Mouse (Mus musculus): Measurements from ENCODE around the gene Isca2.

The Isca2 gene
- long read RNA-seq, experiment 1, transcript Isca2-209 (2 exons, 843 nt): minor isoform, 5 of 41 reads
- long read RNA-seq, experiment 1, transcript Isca2-203 (3 exons, 485 nt): major isoform, 10 of 41 reads
- long read RNA-seq, experiment 1, transcript Isca2-201 (4 exons, 883 nt): major isoform, 10 of 41 reads
- long read RNA-seq, experiment 1, transcript Isca2-208 (4 exons, 727 nt): minor isoform, 6 of 41 reads
- long read RNA-seq, experiment 1, partial matches to known transcripts: 1 of 41 reads
- long read RNA-seq, experiment 1, other reads (novel, unspliced or antisense): 1 of 41 reads
- long read RNA-seq, experiment 2, transcript Isca2-209 (2 exons, 843 nt): minor isoform, 7 of 48 reads
- long read RNA-seq, experiment 2, transcript Isca2-201 (4 exons, 883 nt): major isoform, 14 of 48 reads
- long read RNA-seq, experiment 2, transcript Isca2-206 (3 exons, 374 nt): minor isoform, 9 of 48 reads
- long read RNA-seq, experiment 2, transcript Isca2-203 (3 exons, 485 nt): minor isoform, 6 of 48 reads
- long read RNA-seq, experiment 2, partial matches to known transcripts: 1 of 48 reads
- long read RNA-seq, experiment 2, other reads (novel, unspliced or antisense): 1 of 48 reads

DNA sequence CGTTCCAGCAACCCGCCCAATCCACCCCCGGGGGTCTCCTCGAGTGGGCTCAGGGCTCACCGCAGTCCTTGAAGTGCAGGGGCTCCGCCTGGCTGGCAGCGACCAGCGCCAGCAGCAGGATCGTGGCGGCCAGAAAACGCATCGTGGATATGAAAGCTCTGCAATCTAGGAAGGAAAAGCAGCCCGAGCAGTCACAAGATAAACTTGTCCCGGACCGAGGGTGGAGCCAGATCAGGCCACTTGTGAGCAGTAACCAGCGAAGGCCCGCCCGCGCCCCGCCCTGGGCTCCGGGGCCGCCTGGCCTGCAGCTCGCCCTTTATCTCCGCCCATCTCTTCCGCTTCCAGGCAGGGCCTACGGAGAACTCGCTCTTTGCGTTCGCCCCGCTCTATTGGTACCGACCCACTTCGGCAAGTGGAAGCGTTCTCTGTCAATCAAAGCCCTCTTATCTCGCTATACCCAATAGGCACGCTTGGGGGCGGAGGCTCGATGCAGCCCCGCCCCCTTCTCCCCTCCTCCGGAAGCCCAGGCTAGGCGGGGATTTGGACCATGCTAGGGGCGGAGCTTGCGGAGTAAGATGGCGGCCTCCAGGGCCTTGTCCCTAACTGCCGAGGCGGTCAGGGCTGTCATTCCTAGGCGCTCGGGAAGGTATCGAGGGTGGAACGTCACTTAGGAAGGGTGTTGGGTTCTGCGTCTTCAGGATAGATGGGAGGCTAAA lies at the start of gene Isca2, which contains the start of gene Npc2:
TSS of gene Isca2 (plus strand) at position 526 of the 716 bp plus-strand sequence.
TSS of gene Npc2 (minus strand) at position 427 of the 716 bp plus-strand sequence.
- intact Hi-C loops (cut with DNase I): no loop called here

DNA sequence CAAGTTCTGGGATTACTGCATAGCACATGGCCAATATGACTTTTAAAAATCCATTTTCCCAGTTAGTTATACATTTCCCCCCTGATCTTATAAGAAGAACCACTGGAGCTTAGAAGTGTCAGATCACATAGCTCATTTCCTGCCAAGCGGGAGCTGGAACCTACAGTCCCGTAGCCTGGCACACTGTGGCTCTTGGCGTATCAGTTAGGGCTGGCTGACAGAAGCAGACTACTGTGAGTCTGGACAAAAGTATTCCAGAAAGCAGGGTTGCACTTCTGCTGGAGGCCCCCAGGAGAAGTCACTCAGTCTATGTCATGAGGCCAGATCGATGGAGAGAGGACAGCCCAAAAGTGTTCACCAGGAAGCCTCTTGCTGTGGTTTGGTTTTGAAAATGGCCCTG lies 46.7 kb upstream of the Isca2 start:
- intact Hi-C loops (cut with DNase I): no loop called here

DNA sequence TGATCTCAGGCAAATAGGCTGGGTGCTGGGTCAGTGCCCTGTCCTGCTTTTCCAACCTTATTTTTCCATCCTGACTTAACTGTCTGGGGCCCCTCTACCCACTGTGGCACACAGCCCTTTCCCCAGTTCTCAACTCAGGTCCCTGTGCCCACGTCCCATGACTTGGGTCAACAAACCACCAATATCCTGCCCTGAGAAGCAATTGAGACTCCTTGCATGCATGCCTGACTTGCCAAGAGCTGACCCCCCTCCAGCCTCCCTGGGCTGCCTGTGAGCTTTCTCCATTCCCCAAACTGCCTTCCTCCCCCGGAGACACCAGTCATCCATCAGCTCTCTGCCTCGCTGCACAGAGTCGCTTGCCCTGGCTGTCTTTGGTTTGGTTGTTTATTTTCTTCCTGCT lies 46.1 kb upstream of the Isca2 start:
- intact Hi-C loops (cut with DNase I): no loop called here

DNA sequence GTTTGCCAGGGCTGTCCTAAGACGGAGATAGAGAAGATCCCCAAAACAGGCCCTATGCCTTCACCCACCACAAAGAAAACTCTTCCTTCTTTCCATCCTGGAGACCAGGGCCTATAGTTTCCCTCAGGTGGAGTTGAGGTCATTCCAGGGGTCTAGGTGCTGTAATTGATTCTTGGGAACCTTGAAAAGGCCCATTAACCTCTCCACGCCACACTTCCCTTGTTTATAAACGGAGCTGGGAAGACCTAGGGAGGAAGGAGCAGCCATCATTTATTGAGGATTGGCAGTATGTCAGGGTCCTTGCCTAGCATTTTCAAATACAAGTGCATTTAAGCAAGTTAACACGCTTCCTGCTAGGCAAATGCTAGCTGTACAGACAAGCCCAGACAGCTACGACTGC lies 45.6 kb upstream of the Isca2 start:
- intact Hi-C loops (cut with DNase I): no loop called here

DNA sequence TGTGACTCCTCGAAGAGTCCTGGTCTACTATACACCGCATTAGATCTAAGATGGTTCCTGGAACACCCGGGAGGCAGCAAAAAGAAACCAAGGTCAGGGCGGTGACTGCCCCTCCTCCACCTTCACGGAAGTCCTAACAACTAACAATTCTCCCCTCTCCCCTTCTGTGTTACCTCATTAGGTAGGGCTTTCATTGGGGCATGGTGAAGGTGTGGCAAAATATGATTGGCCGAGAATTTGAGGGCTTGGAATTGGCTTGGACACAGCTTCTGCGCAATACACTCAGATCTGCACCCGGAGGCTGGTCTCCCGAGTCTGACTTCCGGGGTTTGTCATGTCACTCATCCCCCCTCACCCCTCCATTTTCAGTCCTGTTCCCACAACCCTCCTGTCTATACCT lies 44.6 kb upstream of the Isca2 start:
- intact Hi-C loops (cut with DNase I): no loop called here

DNA sequence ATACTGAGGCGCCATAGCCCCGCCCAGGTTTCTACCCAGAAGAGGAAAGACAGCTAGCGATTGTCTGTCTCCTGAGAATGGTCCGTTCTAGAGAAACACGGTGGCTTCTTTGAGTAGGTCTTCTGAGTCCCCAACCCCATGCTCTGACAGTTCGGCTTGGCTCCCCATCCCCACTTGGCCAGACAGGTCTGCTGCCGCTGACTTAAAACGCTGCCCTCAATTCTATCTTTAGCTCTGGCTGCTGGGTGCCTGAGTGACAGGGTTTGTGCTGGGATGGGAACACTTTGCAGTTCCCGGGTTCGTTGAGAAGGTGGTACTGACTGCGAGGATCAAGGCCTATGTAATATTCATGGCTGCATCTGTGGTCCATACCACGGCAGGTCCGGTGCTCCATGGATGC lies 39.7 kb upstream of the Isca2 start:
- intact Hi-C loops (cut with DNase I): no loop called here

DNA sequence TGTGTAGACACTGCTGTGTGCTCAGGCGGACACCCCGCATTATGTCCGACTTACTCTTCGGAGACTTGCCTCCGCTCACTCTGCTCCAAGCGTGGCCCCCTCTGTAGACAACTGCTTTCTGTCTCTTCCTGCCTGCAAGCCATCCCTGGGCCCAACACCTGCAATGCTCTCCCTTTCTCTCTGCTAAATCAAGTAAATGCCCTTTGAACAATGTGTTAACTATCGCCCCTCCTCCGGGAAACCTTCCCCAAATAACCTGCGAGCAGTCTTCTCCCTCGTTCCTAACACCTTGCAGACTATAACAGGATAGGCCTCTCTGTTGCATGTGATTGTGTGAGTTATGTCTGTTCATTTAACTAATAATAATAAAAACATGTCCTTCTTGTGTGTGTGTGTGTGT lies 29.6 kb upstream of the Isca2 start:
- intact Hi-C loops (cut with DNase I): no loop called here

DNA sequence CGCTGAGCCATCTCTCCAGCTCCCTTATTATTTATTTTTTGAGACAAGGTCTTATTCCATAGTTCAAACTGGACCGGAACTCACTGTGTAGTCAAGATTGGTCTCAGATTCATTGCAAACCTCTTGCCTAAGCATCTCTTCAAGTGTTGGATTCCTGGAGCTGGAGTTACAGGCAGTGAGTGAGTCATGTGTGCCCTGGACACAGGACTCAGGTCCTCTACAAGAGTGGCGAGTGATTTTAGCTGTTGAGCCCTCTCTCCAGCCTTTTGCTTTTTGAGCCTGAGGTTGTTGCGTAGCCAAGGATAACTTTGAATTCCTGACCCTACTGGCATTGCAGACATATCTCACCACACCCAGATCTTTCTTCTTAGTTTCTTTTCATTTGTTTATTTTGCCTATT lies 27.4 kb upstream of the Isca2 start:
- intact Hi-C loops (cut with DNase I): no loop called here

DNA sequence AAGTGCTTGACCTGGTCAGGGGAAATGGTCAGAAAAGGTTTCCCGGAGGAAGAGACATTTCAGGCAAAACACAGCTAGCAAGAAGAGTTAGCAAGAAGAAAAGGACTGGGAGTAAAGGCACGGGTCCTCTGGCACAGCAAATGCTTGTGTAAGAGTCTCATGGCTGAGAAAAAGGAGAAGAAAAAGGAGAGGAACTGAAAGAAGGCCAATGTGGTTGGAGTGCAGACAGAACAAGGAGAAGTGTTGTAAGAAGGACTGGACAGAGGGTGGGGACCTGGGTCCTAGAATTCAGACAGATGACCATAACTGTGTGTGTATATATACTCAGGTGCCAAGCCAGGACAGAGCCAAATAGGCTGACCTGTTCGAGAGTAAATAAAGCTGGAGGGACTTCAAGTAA lies 24.9 kb upstream of the Isca2 start:
- intact Hi-C loops (cut with DNase I): no loop called here

DNA sequence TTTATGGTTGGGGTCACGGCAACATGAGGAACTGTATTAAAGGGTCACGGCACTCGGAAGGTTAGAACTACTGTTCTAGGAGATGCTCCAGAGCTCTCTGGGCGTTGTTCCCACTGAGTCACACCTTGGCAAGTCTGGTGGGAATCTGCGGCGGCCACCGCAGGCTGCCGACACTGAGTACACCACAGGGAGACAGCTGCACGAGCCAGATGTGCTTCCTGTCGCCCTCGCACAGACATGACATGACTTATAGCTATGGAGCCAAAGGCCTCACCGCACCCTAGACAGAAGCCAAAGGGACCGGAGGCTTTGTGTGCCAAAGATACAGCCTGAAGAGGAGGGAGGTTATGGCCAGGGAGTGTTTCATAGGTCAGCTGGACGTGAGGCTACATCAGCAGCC lies 22.4 kb upstream of the Isca2 start:
- intact Hi-C loops (cut with DNase I): no loop called here

DNA sequence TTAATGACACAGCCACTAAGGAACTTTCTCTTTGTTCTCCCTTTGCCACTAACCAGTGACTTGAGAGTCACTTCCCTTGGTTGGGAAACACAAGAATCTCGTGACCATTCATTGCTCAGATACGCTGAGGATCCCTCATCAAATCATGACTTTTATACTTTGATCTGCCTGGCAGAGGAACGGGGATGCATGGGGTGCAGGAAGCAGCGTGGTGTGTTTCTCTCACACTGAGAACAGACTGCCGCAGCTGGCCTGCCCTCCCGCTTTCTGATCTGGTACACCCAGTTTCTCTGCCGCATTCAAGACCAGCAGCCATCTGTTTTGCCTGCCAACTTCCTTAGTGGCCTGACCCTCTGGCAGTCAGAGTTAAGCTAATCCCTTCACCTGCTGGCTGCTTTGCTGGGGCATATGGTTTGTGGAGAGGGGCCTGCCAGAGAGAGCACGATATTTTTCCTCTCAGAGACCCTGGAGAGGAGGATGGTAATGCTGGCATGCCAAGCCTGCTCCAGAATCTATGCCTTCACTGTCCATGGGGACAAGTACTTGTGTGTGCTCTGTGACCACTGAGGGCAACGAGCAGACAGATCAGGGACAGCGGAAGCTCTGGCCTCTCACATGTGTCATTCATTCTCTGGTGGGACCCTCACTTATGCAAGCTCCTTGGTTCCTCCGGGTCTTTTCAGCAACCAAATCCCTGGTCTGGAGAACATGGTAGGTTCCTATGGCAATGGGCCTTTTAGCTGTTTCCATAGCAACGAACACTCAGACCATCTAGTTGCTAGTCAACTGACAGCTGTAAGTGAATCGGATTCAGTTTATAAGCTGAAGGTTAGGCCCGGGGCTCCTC lies 20.7 kb upstream of the Isca2 start:
- intact Hi-C loops (cut with DNase I): no loop called here

DNA sequence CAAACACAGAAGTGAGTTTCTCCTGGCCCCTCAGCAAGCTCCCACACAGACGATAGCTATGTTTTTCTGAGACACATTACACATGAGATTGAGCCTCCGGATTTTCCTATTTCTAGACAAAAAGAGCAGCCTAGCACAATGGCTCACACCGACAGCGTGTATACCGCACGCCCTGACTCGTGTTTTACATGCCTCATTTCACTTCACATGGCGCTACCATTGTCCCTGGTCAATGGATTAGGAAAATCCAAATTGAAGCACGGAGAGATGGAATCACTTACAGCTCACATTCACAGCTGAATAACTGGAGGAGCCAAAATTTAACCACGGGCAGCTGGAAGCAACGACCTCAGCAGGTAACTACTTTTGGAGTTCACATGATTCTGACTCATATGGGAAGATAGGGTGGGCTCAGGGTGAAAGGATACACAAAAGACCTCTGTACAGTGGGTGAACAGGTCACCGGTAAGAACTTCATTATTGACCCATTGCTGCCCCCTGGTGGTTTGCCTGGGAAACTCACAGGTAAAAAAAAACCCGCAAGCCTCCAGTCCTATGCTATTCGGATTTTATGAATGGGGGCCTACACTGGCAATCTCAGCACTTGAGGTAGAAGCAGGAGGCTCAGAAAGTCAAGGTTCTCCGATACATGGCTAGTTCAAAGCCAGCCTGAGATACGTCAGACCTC lies 17.9 kb upstream of the Isca2 start:
- intact Hi-C loops (cut with DNase I): loop anchor here (1.0 kb wide), 1 partner anchor 101 kb away; no protein-coding TSS in a partner anchor

DNA sequence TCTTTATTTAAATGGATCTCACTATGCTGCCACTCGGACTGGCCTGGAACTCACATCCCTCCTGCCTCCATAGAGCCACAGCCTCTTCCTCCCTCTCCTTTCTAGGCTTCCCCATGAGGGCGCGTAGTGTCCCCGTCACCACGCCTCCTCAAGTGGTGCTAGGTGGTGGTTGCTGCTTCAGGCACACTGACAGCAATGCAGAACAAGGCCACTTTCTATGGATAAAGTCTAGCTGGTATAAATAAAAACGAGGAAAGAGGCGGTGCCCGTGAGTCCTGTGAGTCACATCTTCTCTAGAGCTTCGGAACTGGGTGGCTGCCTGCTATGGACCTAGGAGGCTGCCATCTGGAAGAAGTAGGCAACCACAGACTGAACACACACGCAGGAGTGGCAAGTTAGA lies 17.0 kb upstream of the Isca2 start:
- intact Hi-C loops (cut with DNase I): no loop called here

DNA sequence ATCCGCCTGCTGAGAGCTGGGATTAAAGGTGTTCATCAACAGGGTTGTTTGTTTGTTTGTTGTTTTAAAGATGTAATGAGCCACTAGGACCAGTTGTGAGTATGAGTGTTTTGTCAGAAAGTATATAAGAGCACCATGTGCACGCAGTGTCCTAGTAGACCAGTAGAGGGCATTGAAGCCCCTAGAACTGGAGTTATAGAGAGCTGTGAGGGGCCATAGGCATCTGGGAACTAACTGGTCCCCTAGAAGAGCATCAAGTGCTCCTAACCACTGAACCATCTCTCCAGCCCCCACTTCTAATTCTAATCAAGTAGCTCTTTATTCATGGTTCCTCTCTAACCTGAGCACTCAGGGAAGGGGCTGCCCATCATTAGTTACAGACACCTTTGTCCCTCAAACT lies 14.0 kb upstream of the Isca2 start:
- intact Hi-C loops (cut with DNase I): no loop called here

DNA sequence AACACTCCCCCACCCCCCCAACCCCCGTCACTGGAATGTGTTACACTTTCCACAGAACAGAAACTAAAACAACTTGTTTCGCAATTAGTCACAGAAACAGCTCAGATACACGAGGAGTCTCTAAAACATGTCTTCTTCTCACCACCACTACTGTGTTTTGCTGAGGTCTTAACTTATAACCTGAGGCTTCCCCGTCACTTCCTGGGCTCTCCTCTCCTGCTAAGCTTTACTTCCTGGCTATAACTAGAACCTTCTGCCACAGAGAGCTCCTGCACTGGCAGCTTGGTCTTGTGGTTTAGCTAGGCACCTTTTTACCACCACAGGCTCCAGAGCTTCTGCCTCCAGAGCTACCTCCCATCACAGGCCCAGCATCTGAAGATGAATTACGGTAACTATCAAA lies 10.5 kb upstream of the Isca2 start:
- intact Hi-C loops (cut with DNase I): no loop called here

DNA sequence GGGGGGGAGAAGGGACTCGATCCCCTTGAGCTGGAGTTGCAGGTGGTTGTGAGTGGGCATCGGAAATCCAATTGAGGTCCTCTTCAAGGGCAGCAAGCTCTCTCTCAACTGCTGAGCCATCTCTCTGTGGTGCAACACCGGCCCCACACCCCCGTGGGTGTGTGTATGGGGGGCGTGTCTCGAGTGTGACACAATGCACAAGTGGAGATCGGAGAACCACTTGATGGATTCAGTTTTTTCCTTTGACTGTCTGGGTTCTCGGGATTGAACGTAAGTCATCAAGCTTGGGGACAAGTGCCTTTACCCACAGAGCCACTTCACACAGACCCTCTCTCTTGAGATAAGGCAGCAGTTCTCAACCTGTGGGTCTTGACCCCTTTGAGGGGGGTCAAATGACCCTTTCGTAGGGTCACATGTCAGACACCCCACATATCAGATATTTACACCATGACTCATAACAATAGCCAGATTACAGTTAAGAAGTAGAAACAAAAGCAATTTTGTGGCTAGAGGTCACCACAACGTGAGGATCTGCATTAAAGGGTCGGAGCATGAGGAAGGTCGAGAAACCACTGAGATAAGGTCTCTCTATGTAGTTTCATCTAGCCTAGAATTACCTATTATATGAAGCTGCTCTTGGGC lies 9.4 kb upstream of the Isca2 start:
- intact Hi-C loops (cut with DNase I): no loop called here

DNA sequence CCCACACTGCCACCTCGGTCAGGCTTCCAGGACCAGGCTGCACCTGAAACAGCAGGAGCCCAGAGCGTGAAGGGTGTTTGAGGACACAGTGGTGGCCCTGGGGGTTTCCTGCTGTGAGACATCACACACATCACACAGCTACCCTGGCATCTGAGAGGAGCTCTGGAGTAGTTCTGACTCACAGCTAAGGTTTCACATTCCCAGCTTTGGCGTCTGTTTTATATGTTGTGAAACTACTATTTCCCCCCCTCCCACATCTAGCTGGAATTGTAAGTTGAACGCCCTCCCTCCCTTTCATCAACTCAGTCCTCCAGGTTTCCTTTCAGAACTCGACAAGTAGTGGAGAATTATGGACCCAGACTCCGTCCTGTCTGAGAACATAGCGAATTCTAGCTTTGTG lies 8.3 kb upstream of the Isca2 start:
- intact Hi-C loops (cut with DNase I): no loop called here

DNA sequence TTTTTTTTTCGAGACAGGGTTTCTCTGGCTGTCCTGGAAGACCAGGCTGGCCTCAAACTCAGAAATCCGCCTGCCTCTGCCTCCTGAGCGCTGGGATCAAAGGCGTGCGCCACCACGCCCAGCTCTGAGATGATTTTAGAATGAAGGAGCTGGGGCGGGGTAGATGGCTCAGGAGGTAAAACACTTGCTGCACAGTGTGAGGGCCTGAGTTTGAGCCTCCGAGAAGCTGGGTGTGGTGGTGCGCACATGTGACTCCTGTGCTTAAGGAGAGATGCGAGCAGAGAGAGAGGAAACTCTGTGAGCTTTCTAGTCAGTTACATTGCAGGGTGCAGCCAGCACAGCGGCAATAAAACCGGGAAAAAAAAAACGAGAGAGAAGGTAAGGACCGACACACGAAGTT lies 7.5 kb upstream of the Isca2 start:
- intact Hi-C loops (cut with DNase I): no loop called here

DNA sequence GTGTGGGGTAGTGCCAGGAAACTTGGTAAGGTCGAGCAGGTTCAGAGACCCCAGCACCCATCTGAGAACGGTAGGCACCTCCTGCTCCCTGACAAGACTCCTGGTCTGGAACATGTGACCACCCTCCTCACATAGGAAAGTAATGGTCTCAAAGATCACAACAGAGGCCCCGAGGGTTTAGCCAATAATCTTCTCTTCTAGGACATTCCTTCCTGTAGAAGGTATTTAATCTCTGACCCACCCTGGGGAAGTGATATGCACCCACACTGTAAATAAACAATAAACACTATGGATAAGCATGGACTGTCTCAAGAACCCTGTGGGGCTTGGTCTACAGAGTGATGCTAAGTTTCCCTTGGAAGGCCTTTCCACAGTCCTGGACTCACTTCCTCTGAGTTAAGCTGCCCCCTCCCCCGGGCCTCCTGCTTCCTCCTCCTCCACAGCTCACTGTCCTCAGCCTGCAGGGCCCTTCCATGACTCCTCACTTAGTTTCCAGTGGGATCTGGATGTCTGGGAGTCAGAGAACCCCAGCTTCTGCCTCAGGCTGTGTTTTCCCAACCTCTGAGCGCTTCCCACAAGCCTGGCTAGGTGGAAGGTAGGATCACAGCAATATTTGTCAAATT lies 6.8 kb upstream of the Isca2 start:
- intact Hi-C loops (cut with DNase I): no loop called here

DNA sequence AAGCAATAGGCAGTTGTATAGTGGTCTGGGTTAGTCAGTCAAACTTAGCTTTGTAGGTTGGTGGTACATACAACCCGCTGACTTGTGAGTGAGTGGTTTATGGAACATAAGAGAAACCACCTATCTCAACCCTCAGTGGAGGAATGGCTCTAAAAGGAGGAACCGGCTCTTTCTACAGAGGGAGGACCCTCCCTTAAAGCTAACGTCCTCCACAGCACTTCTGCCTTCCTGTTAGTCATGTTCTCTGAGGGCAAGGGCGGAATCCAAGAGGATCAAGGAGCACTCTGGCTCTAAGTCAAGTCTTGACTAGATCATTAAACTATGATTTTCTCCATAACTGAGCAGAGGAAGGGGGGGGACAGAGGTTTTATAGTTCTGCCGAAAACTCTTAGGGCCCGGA lies 5.5 kb upstream of the Isca2 start:
- intact Hi-C loops (cut with DNase I): no loop called here
